Mouse (Mus musculus) kidney, embryonic 14.5 days (tissue): ENCODE results near the gene Lmx1b. TPM values are rescaled to one million over a fixed set of nuclear protein-coding genes. Genes with fewer than 3 reads are reported as not detected.

ENCODE experiments used
- ATAC-seq: fragments of 200-750 bp; cut with Nextera tagmentation; 2 replicates; pipeline ENCODE4 v1.8.0; 2017; ENCODE audit warnings: moderate number of reproducible peaks, mild to moderate bottlenecking, moderate TSS enrichment, moderate library complexity; ENCODE audit not compliant: low FRiP score, low TSS enrichment
- H3K27ac ChIP-seq: fragments of 300-500 bp; sonication (generic); 2 replicates; pipeline ENCODE4 v1.5.1; 2014; ENCODE audit warnings: low read depth, mild to moderate bottlenecking, low read length, moderate library complexity, mixed read lengths
- H3K27me3 ChIP-seq: fragments of 300-500 bp; sonication (generic); 2 replicates; pipeline ENCODE4 v1.6.1; 2014; ENCODE audit warnings: mild to moderate bottlenecking, low read length; ENCODE audit not compliant: control insufficient read depth, insufficient read depth
- H3K36me3 ChIP-seq: fragments of 300-500 bp; sonication (generic); 2 replicates; pipeline ENCODE4 v1.6.1; 2014; ENCODE audit warnings: low read length, mixed read lengths; ENCODE audit not compliant: control insufficient read depth, insufficient read depth
- H3K4me1 ChIP-seq: fragments of 300-500 bp; sonication (generic); 2 replicates; pipeline ENCODE4 v1.6.1; 2014; ENCODE audit warnings: low read length, mixed read lengths; ENCODE audit not compliant: control insufficient read depth, insufficient read depth
- H3K4me2 ChIP-seq: fragments of 300-500 bp; sonication (generic); replicated peaks from 2 replicates; pipeline ENCODE4 v1.6.1; 2014; ENCODE audit warnings: low read depth, mild to moderate bottlenecking, low read length
- H3K4me3 ChIP-seq: fragments of 300-500 bp; sonication (generic); 2 replicates; pipeline ENCODE4 v1.5.1; 2014; ENCODE audit warnings: mild to moderate bottlenecking, low read length
- H3K9ac ChIP-seq: fragments of 300-500 bp; sonication (generic); 2 replicates; pipeline ENCODE4 v1.6.1; 2014; ENCODE audit warnings: low read depth, mild to moderate bottlenecking, low read length, moderate library complexity
- H3K9me3 ChIP-seq: fragments of 300-500 bp; sonication (generic); 2 replicates; pipeline ENCODE4 v1.6.1; 2016; ENCODE audit warnings: low read length; ENCODE audit not compliant: control insufficient read depth
- WGBS: fragments of 180-500 bp; shearing (Covaris S2); extraction: QIAGEN DNeasy Blood & Tissue Kit; methylation state at CpG from one replicate; pipeline ENCODE4 v1.1.7; 2014; 5-methylcytosine and 5-hydroxymethylcytosine counted together
- polyA plus RNA-seq: library from polyadenylated mRNA; unstranded; fragments of >200 nt; fragmentation: Nextera tagmentation; extraction: Ambion mirVana; gene quantifications from 2 replicates; pipeline ENCODE4 v1.2.1, GENCODE M21; 2014

The Lmx1b gene
- polyA plus RNA-seq, 1 experiment from 2014 or later = 2.2 TPM

GRCm38 (mm10) chr2:33639301-33640170 is 775 bp downstream of the Lmx1b start:
- H3K9ac ChIP-seq = peak overlapping the region; percentile 57
- H3K4me1 ChIP-seq = peaks cover 14% of the 10 kb centered on the region; the same call in 1 of the 2 replicates
- H3K9me3 ChIP-seq = no peaks in the 10 kb centered on the region
- under 1% methylated on average over 71 of the region's 71 CpGs for WGBS
- H3K4me2 ChIP-seq = peak overlapping the region; percentile 69
- H3K36me3 ChIP-seq = no peaks in the 10 kb centered on the region
- ATAC-seq = 0 out of 2 replicates have a peak, but pooled peaks have one; percentile 32
- peaks cover 90% of the 10 kb centered on the region for H3K27me3 ChIP-seq
- no peak overlapping the region for H3K27ac ChIP-seq
- peak overlapping the region; percentile 41 for H3K4me3 ChIP-seq

DNA sequence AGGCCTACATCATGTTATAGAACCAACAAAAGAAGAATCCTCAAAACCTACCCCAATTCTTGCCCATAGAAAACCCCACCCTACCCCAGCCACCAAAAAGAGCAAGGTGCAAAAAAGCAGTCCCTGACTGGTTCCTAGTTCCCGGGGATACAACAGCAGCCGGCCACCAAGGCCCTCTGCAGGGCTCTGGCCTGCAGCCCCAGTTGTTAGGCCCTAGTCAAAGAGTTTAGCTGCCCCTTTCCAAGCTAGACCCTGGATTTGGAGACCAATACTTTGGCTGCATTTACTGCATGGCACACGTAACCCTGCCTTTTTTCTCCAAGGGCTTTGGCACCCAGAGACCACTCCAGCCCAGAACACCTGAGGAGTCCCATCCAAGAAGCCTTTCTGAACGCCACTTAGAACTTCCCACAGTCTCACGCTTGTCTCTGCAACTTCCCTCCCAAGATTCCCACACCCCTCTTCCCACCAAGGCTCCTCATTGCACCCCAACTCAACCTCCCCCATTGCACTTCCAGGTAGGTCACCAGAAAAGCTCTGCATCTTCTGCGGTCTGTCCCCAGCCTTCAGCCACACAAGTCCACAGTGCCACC is 2.1 kb downstream of the Lmx1b start:
- Histone ChIP-seq H3K4me1 (peaks cover 14% of the 10 kb centered on the region; the same call in 1 of the 2 replicates), H3K9ac (no peak overlapping the region), H3K27me3 (peaks cover 87% of the 10 kb centered on the region), H3K36me3 (no peaks in the 10 kb centered on the region), H3K4me3 (no peak overlapping the region), H3K4me2 (peak overlapping the region; percentile 15), H3K9me3 (no peaks in the 10 kb centered on the region), H3K27ac (no peak overlapping the region)
- ATAC-seq = no peak
- WGBS = 40% methylated on average over 6 of the region's 6 CpGs

DNA sequence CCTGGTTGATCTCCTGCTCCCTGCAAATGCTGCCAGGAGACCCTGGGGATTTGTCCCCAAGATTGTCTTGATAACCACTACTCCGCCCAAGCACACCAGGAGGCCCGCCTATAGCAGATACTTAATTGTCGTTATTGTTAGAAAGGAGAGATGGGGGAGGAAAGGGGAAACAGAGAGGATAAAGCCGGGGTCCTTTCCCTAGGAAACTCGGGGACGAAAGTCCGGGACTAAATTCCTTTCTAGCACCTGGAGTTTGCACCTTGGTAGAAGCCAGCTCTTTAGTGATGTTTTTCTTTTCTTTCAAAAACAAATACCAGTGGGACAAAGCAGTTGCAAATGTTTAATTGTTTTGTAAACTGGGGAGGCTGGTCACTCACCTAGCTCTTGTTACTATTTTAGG is 3.0 kb downstream of the Lmx1b start:
- 14% methylated on average over 7 of the region's 7 CpGs for WGBS
- Histone ChIP-seq H3K27me3 (peaks cover 87% of the 10 kb centered on the region), H3K9ac (no peak overlapping the region), H3K36me3 (no peaks in the 10 kb centered on the region), H3K27ac (no peak overlapping the region), H3K4me2 (no peak overlapping the region), H3K4me3 (no peak overlapping the region), H3K4me1 (peaks cover 10% of the 10 kb centered on the region; the same call in 1 of the 2 replicates), H3K9me3 (no peaks in the 10 kb centered on the region)
- ATAC-seq = no peak

GRCm38 (mm10) chr2:33636628-33637188 is 3.6 kb downstream of the Lmx1b start:
- no peak overlapping the region for H3K9ac ChIP-seq
- WGBS = 6% methylated on average over 26 of the region's 26 CpGs
- H3K27ac ChIP-seq = no peak overlapping the region
- H3K36me3 ChIP-seq = no peaks in the 10 kb centered on the region
- no peak for ATAC-seq
- H3K9me3 ChIP-seq = no peaks in the 10 kb centered on the region
- peaks cover 87% of the 10 kb centered on the region for H3K27me3 ChIP-seq
- peaks cover 16% of the 10 kb centered on the region; the same call in 1 of the 2 replicates for H3K4me1 ChIP-seq
- H3K4me3 ChIP-seq = peak overlapping the region; percentile 23
- peak overlapping the region; percentile 31; the same call in 1 of the 2 replicates for H3K4me2 ChIP-seq

GRCm38 (mm10) chr2:33636117-33636521 is 4.2 kb downstream of the Lmx1b start:
- no peak for ATAC-seq
- H3K27me3 ChIP-seq = peaks cover 88% of the 10 kb centered on the region
- H3K4me3 ChIP-seq = peak overlapping the region; percentile 23
- WGBS = 1% methylated on average over 21 of the region's 21 CpGs
- no peak overlapping the region for H3K27ac ChIP-seq
- H3K36me3 ChIP-seq = no peaks in the 10 kb centered on the region
- no peaks in the 10 kb centered on the region for H3K9me3 ChIP-seq
- H3K4me1 ChIP-seq = peaks cover 20% of the 10 kb centered on the region; the same call in 1 of the 2 replicates
- 0 out of 2 replicates have a peak overlapping the region, but pooled peaks have one; percentile 4 for H3K9ac ChIP-seq
- H3K4me2 ChIP-seq = peak overlapping the region; percentile 31

- H3K4me2 ChIP-seq = peak overlapping the region; percentile 31
- H3K4me1 ChIP-seq = peaks cover 26% of the 10 kb centered on the region; the same call in 1 of the 2 replicates
- no peak for ATAC-seq
- no peaks in the 10 kb centered on the region for H3K9me3 ChIP-seq
- 13% methylated on average over 19 of the region's 19 CpGs for WGBS
- peaks cover 88% of the 10 kb centered on the region for H3K27me3 ChIP-seq
- H3K27ac ChIP-seq = no peak overlapping the region
- H3K9ac ChIP-seq = 0 out of 2 replicates have a peak overlapping the region, but pooled peaks have one; percentile 4
- H3K4me3 ChIP-seq = peak overlapping the region; percentile 23
- H3K36me3 ChIP-seq = no peaks in the 10 kb centered on the region
These were observed 4.8 kb downstream of the Lmx1b start for GRCm38 (mm10) chr2:33635323-33636116.

- ATAC-seq = no peak
- peaks cover 29% of the 10 kb centered on the region; the same call in 1 of the 2 replicates for H3K4me1 ChIP-seq
- no peaks in the 10 kb centered on the region for H3K9me3 ChIP-seq
- H3K4me3 ChIP-seq = no peak overlapping the region
- no peak overlapping the region for H3K9ac ChIP-seq
- no peak overlapping the region for H3K4me2 ChIP-seq
- WGBS = 34% methylated on average over 4 of the region's 4 CpGs
- H3K36me3 ChIP-seq = no peaks in the 10 kb centered on the region
- no peak overlapping the region for H3K27ac ChIP-seq
- peaks cover 87% of the 10 kb centered on the region for H3K27me3 ChIP-seq
These were observed 5.7 kb downstream of the Lmx1b start for GRCm38 (mm10) chr2:33634481-33635090.

- WGBS = 19% methylated on average over 5 of the region's 5 CpGs
- H3K4me3 ChIP-seq = no peak overlapping the region
- H3K27me3 ChIP-seq = peaks cover 87% of the 10 kb centered on the region
- H3K27ac ChIP-seq = no peak overlapping the region
- no peak for ATAC-seq
- no peak overlapping the region for H3K9ac ChIP-seq
- no peak overlapping the region for H3K4me2 ChIP-seq
- no peaks in the 10 kb centered on the region for H3K36me3 ChIP-seq
- H3K9me3 ChIP-seq = no peaks in the 10 kb centered on the region
- H3K4me1 ChIP-seq = peaks cover 31% of the 10 kb centered on the region
These were observed 6.4 kb downstream of the Lmx1b start for GRCm38 (mm10) chr2:33633955-33634354.
